Mouse (Mus musculus) common myeloid progenitor, adult 5-6 weeks (primary cell): ENCODE data around the gene Ppm1f. TPM values are rescaled to one million over a fixed set of nuclear protein-coding genes. Genes with fewer than 3 reads are reported as not detected.
"Not testable (repeated sequence)": the region's sequence is repeated elsewhere in the genome, so short reads cannot be mapped to it uniquely, and the experiment has no call there.

Source experiments
- ATAC-seq: replicated peaks from 2 replicates; pipeline ENCODE4 v1.8.0; 2016; ENCODE audit warnings: low read depth, mild to moderate bottlenecking, moderate TSS enrichment, inconsistent platforms; ENCODE audit not compliant: poor library complexity, severe bottlenecking
- total RNA-seq: library from RNA; stranded (forward); fragments of 200-1000, 187-1606 nt; gene quantifications from 2 replicates; pipeline ENCODE4 v1.2.3, GENCODE M21; 2017

Gene Ppm1f
- total RNA-seq: 20.3 and 22.3 TPM in 2 replicates

DNA sequence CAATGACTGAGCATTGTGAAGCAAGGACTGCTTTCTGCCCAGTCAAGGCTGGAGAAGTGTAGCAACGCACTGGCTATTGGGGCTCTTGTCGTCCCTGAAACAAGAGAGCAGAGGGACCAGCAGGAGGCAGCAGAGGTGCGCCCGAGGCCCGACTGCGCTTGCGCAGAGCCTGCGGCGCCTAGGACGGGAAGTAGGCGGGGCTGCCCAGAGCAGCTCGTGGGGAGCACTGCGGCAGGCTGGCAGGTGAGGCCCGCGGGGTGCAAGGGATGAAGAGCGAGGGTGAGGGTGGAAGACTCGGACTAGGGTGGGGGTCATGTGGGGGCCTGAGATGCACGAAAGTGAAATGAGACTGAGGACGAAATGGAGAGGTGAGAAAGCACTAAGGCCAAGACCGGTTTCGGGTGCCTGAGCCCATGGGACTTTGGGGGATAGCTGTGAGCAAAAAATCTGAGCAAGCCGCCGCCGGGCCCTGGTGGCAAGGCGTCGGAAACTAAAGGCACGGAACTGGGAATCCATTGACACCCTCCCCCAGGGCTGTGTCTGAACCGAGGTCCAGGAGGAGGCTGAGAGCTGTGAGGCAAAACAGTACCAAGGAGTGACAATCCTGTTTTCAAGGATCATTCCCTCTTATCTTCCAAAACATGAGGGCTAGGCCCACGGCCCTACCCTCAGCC is at the start of gene Ppm1f:
Ppm1f (plus strand) TSS at position 88 of the 674 bp plus-strand sequence.
- ATAC-seq: peak; percentile 92

DNA sequence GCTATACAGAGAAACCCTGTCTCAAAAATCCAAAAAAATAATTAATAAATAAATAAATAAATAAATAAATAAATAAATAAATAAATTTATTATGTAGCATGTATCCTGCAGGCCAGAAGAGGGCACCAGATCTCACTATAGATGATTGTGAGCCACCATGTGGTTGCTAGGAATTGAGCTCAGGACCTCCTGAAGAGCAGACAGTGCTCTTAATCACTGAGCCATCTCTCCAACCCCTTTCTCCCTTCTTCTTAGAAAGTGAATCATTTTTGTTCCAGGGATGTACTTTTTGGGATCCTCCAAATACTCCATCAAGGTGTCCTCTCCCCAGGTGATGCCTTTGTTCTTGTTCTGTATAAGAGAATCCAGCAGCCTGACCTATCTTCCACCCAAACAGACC is 47.1 kb upstream of the Ppm1f start:
- ATAC-seq: no peak

DNA sequence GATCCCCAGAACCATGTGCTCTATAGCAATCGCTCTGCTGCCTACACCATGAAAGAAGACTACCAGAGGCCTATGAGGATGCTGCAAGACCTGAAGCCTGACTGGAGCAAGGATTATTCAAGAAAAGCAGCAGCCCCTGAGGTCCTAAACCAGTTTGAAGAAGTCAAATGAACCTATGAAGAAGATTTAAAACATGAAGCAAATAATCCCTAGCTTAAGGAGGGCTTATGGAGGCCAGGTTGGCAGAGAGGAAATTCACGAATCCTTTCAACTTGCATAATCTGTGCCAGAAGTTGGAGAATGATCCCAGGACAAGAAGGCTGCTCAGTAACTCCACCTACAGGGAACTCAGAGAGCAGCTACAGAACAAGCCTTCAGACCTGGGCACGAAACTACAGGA is 43.9 kb upstream of the Ppm1f start:
- ATAC-seq: no peak

DNA sequence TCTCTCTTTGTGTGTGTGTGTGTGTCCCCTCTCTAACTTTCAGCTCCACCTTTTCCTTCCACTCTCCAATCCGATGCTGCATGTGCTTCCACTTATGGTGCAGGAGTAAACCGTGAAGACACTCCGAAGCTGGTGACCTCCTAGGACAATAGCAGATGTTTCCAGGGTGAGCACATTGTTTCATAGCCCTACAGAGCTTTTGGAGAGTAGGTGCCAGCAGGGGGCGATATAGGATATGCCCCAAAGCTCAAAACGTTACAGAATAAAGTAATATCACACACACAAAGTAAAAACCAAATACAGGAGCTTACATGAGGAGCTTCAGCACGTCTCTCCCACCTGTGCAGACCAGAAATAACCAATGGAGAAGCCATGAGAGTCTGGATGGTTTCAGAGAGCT is 41.4 kb upstream of the Ppm1f start:
- ATAC-seq: peak; percentile 92

DNA sequence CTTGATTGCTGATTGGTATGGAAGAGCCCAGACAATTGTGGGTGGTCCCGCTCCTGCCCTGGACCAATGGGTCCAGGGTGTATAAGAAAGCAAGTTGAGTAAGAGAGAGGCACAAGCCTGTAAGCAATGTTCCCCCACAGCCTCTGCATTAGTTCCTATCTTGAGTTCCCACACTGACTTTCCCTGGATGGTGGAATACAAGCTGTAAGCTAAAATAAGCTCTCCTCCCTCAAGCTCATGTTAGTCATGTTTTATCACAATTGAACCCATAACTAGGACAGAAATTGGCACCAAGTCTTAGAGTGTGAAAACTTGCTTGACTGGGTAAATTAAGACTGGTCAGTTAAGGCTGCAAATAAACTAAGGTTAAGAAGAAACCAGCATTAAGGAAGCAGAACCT is 40.7 kb upstream of the Ppm1f start:
- no peak for ATAC-seq

DNA sequence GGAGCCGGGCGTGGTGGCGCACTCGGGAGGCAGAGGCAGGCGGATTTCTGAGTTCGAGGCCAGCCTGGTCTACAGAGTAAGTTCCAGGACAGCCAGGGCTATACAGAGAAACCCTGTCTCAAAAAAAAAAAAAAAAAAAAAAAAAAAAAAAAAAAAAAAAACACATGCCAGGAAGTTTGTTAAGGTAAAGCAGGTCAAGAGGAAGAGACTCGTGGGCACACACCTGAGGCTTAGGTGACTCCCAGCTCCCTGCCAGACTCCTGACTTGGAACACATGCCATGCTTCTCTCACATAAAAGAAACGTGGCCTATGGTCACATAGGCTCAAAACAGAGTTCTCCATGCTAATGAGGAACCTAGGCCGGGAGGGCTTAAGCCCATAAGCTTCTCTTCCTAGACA is 40.2 kb upstream of the Ppm1f start:
- ATAC-seq: not testable (repeated sequence)

DNA sequence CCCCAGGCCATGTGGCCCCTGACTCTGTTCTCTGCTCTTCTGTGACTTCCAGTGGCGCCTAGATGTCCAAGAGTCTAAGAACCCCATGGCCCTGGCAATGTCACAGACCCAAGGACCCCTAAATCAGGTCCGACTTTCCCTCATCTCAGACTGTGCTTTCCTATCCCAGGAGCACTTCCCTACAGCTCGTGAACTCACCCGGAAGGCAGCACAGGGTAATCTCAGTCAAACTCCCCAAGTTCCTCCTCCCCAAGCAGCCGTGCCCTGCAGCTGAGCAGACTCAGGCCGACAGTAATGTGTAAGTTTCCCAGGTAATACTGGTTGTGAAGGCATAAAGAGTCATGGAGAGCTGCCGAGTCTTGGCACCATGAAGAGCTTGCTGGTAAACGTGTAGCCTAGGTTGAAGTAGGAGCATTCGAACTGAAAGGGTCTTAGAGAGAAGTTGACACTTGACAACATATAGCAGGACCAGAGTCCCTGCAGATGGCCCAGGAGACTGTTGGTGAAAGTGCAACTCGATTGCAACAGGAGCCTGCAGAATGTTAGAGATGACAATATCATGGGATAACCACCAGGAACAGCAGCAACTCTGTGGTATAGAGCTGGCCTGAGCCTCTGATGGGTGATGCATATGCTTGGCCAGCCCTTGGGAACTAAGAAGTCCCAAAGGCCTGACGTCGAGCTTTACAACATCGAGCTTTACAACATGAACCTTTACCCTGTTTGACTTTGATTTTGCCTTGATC is 39.4 kb upstream of the Ppm1f start:
- no peak for ATAC-seq

DNA sequence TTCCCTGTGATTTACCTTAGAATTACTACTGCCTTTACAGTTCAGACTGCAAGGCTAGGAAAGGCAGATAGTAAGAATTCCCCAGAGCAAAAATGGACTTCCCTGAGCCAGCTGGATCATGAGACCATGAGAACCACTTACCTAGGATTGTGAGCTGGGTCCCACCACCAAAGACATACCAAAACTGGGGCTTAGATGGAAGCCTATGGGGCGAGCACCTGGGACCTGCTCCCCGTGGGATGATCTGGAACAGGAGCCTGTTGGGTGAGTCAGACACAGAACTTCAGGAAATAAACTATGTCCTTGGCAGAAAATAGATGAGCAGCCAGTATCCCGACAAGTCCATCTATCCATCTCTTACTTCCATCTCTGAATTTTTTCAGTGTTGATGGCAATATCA is 34.0 kb upstream of the Ppm1f start:
- ATAC-seq: no peak

DNA sequence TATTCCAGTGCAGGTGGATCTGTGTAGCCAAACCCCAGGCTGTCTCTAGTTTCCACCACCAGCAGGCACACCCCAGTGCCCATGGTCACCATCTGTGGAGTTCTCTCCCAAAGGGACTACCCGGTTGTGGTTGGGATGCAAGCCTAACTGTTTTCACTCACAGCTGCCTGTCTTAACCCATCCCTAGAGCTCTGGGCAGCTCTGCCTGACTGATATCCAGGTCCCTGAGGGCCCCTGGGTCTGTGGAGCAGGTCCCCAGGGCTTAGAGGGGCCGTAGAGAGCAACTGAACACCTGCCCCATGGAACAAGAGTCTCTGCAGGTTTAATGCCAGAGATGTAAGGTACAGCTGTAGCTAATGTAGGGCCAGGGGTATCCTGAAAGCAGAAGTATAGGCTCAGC is 32.3 kb upstream of the Ppm1f start, which contains the start of gene Igll1:
Igll1 (minus strand) TSS at position 8 of the 400 bp plus-strand sequence.
- no peak for ATAC-seq

DNA sequence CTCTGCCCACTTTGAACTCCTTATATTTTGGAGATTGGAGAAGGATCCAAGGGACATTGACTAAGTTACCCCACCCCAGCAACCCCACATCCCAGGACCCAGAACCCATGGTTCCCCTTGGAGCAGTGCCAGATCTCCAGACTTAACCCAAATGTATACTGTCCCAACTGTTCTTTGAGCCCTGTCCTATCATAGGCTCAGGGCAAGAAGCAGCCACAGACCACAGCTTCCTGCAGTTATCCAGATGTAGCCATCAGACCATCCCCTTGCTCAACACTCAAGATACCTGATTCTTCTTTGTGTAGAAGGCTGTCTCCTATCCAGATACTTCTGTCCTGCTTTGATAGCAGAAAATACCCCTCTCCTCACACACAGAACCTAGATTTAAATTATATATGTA is 31.1 kb upstream of the Ppm1f start:
- ATAC-seq: peak; percentile 93

DNA sequence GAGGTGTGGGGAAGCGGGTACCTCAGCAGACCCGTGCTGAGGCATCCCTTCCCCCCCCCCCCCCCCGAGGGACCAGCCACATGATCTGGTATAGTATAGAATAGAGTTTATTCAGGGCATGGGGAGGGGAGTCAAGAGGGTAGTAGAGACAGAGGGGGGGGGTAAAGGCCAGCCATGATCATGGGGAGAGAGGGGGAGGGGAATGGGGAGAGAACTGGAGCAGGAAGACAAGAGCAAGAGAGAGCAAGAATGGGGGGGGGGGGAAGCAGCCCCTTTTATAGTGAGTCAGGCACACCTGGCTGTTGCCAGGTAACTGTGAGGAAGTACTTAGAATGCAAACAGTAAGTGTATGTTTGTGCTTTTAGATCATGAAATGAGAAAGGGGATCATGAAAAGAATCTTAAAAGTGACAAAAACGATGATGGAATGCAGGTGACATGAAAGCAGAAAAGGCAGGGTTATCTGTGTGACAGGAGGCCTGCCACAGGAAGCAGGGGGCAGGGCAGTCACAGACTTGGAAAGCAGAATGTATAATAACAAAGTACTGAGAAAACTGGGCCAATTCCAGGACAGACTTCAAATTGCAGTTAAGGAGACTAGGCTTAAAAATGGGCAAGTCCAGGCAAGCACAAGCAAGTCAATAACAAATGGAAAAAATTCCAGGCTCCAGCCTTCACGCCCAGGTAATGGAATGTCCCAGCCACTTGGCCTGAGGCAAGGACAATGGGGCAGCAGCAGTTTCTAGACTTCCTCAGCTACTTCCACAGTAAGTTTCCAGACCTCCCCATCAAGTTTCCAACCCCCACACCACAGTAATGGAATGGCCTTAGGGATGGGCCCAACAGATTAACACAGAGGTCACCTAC is 30.3 kb upstream of the Ppm1f start:
- no peak for ATAC-seq

DNA sequence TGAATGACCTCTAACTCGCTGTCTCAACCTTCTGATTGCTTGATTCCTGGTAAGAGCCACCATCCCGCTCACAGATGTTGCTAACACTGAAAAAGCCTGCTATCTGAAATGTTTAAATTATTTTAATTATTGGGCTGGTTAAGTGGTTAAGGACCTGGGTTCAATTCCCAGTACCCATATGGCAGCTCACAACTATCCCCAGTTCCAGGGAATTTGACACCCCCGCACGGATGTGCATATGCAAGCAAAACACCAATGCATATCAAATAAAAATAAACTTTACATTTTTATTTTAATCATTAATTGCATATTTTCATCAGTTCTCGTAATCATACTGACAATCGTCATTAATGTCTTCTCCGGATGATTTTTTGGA is 26.0 kb upstream of the Ppm1f start:
- no peak for ATAC-seq

DNA sequence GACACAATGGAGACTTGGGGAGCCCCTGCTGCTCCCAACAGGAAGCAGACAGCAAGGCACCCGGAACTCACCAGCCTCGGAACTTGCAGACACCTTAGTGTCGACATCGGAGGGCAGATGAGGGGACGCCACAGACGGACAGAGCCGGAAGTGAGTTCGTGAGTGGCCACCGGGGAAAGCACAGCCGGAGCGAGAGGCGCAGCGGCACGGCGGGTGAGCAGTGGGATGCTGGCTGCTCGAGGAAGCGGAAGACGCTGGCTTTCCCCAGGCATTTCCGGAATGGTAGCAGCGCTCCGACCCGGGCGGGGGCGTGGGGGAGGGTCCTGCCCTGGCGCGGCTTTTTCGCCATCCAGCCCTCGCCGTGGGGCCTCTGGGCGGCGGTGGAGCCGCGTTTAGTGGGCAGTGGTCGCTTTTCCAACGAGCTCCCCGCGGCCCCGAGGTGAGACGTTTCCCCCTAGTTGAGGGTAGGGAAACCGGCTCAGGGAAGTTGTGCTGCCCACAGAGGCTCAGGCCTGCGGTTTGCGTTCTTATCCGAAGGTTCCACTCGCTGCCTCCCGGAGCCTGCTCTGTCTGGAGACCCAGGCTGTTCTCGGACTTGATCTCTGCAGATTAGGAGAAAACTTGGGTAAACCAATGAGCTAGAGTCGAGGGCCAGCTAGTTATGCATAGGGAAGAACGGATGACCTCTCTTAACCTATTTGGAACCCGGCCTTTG is 25.5 kb upstream of the Ppm1f start, which contains the start of the genes Top3b and Vpreb1:
Top3b (plus strand) TSS at position 120 of the 715 bp plus-strand sequence.
Vpreb1 (minus strand) TSS at position 227 of the 715 bp plus-strand sequence.
- ATAC-seq: peak; percentile 97

DNA sequence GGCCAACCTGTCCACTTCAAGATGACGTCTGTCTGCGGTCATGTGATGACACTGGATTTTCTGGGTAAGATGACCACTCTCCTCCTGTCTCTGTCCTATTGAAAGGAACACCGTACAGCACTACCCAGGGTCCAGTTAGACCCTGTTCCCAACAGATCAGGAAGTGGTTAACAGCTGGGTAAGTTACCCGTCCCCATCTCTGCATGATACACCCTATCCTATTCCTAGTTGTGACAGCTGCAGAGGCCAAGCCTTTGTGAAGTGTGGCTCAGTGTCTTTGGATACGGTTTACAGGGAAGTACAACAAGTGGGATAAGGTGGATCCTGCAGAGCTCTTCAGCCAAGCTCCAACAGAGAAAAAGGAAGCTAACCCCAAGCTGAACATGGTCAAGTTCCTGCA is 17.2 kb upstream of the Ppm1f start:
- ATAC-seq: no peak

DNA sequence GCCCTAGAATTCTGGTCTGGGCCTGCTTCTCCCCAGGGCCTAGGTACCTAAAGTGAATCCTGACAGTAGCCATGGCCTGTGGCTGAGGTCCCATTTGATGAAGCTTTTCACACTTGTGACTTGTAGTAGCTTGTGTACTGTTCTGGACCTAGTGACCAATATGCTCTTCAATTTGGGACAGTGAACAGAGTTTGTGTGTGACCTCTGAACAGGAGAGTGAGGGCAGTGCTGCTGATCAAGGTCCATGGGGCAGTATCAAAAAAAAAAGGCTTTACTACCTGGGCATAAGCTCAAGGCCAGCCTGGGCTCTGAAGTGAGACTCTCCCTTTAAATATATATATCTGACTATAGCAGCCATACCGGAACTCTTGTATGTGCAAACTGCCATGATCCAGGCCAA is 7.9 kb upstream of the Ppm1f start:
- ATAC-seq: no peak

DNA sequence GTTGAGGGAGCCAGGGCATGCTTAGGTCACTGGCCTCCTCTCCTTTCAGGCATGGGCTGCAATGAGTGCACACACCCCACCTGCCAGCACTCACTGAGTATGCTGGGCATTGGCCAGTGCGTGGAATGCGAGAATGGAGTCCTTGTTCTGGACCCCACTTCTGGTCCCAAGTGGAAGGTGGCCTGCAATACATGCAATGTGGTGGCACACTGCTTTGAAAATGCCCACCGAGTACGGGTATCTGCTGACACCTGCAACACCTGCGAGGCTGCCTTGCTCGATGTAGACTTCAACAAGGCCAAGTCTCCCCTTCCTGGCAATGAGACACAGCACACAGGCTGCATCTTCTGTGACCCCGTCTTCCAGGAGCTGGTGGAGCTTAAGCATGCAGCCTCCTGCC is 3.9 kb upstream of the Ppm1f start:
- ATAC-seq: no peak

DNA sequence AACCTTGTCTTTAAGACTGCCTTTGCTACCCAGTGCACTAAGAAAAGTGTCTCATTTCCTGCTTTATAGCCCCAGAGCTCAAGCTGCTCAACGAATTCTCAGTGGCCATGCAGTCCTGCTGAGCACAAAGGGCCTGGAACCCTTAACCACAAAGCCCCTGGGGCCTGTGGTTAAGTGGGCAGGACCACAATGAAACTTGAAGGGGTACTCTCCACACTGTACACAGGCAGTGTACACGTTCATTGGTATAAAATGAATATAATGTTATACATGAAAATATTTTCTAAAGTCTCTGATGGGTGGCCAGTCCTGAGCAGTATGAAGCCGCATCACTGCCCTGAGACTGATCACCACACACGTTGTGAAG is 271 bp upstream of the Ppm1f start:
- peak; percentile 57 for ATAC-seq

DNA sequence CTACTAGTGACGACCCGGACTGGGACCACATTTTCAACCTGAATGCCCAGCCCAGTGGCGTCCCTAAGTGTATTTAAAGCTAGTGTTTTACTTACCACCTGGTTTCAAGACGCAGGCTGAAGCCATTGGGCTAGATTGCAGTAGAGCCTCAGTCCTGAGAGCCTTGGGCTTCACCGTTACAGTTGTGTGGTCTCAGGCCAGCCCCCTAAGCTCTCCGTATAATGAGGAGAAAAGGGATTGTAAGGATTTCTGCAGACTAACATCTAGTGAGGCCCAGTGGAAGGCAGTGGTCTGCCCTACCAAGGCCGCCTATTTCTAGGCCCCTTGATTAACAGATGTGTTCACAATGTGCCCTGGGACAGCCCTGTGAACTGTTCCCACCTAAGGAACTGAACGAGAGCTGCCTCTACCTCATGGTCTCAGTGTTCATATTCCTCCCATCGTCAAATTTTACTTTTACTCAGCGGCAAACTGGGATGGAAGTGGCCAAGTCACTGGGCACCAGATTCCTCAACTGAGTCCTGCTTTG is 851 bp downstream of the Ppm1f start:
- ATAC-seq: no peak

DNA sequence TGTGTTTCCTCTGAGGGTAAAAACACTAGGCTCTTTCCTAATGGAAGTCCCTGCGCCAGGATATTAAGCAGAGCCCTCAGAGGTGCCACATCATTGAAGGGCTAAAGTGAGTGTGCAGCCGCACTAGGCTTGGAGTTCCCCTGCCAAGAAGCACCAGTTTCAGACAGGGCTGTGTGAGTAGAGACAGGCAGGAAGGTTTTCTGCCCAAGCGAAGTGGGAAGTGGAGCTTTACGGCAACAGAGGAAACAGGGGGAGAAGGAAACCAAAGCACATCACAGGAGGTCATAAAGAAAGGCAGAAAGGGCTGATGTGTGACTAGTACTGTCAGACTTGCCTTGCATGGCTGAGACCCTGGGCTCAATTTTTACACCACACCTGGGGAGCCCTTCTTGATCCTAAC is 6.1 kb downstream of the Ppm1f start:
- peak; percentile 60 for ATAC-seq

DNA sequence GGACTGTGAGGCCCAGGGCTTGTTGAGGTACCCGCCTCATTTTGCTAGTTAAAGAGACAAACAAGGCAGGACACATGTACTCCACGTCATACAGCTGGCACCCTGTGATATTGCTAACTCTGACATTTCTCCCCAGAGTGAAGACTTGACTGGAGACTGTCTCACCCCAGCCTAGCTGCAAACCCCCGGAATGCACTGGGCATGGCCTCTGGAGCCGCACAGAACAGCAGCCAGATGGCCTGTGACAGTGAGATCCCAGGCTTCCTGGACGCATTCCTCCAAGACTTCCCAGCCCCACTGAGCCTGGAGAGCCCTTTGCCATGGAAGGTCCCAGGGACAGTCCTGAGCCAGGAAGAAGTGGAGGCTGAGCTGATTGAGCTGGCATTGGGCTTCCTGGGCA is 6.9 kb downstream of the Ppm1f start:
- ATAC-seq: no peak
